Mouse (Mus musculus) cerebellum, postnatal 4 days (tissue): ENCODE measurements at regions not wholly inside any gene's neighbourhood (a gene's known extent, or its start where the extent isn't known, plus 50 kb on each side); places are given as distances from the start of the nearest gene placed in this dataset.

Experiments used
- DNase-seq, 2 experiments: peaks; one replicate each; pipeline ENCODE4 v3.0.0; 2022; ENCODE audit warnings: low spot score in 2 of 2, mixed read lengths in 1 of 2

- no peak for DNase-seq
Observed at GRCm38 (mm10) chr17:22795213-22795612, 71.7 kb downstream of the Zfp945 start.

- DNase-seq = no peak
Observed at GRCm38 (mm10) chr17:22784481-22784880, 82.5 kb downstream of the Zfp945 start.

GRCm38 (mm10) chr17:22745736-22746135 lies 121.2 kb downstream of the Zfp945 start:
- no peak for DNase-seq

GRCm38 (mm10) chr17:22739581-22740178 lies 127.3 kb downstream of the Zfp945 start:
- DNase-seq = peak; percentile 35 to 44

GRCm38 (mm10) chr17:22739173-22739572 lies 127.8 kb downstream of the Zfp945 start:
- no peak for DNase-seq

GRCm38 (mm10) chr17:22736360-22736759 lies 130.6 kb downstream of the Zfp945 start:
- no peak for DNase-seq
